Mouse (Mus musculus): ENCODE measurements around the gene Ugt1a1. TPM values are rescaled to one million over a fixed set of nuclear protein-coding genes. Genes with fewer than 3 reads are reported as not detected.

The Ugt1a1 gene
- total and polyA plus RNA-seq, 3 experiments = 0.19 TPM; not detected in 2

DNA sequence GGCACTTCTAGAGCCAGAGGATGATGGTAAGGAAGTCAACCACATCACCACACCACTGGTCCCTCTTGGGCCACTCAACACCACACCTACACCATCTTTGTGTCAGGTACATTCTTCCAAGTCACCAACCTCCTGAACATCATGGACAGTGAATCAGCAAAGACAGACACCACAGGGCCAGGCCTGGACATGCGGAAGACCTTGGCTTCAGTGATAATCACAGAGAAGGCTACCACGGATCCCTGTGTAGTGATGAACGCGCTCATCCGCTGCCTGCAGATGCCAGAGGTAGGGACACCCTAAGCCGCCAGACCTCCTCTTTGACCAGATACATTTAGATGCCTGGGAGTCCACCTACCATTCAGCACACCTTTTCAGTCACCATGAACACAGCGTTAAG lies 16.4 kb downstream of the Ugt1a1 start:
- Histone ChIP-seq H3K36me3 (replicated peaks in 1 of 2; ENCODE audit: control insufficient read depth in 1 of 2, insufficient read depth in 1 of 2, low read length in 1 of 2) (no peaks in the 10 kb centered on the region), H3K27me3 (replicated peaks) (no peaks in the 10 kb centered on the region), H3K4me3 (replicated peaks in 1 of 3; ENCODE audit: low read depth in 2 of 3, low read length in 2 of 3, poor library complexity in 1 of 3) (no peak overlapping the region), H3K79me2 (replicated peaks; ENCODE audit: control insufficient read depth, extremely low read depth, insufficient read depth, poor library complexity, severe bottlenecking) (no peaks in the 10 kb centered on the region), H3K9ac (ENCODE audit: insufficient read depth, low read depth) (no peak overlapping the region), H3K4me1 (ENCODE audit: control insufficient read depth in 1 of 2, insufficient read depth in 2 of 2) (0 out of 4 replicates have a peak, but pooled peaks cover 0 to 3% of the 10 kb centered on the region in 2 experiments), H3K9me3 (replicated peaks; ENCODE audit: low read length) (peaks cover 71% of the 10 kb centered on the region), H3K4me2 (ENCODE audit: insufficient read depth, low read depth, poor library complexity, severe bottlenecking) (no peak overlapping the region), H3K27ac (ENCODE audit: insufficient read depth, low read depth) (no peak overlapping the region)
- in situ Hi-C loops (cut with MboI; ENCODE audit: low pct_ligation_motif_present, low pct_unique_long_range_greater_than_20kb, low sequenced_read_pairs) (no loop called here), dilution Hi-C loops (cut with MboI; ENCODE audit: extremely low pct_ligation_motif_present, extremely low pct_unique_long_range_greater_than_20kb, low sequenced_read_pairs) (no loop called here)
- no peak for DNase-seq (ENCODE audit: extremely low read depth)
- TF ChIP-seq UBTF (IDR thresholded peaks at IDR 0.05; ENCODE audit: low read depth, low read length) (no peak), HCFC1 (IDR thresholded peaks at IDR 0.05; ENCODE audit: low read depth, low read length) (no peak), BHLHE40 (IDR thresholded peaks at IDR 0.05; ENCODE audit: low read depth, low read length) (no peak), KAT2A (IDR thresholded peaks at IDR 0.05; ENCODE audit: insufficient replicate concordance, low read length) (no peak)

DNA sequence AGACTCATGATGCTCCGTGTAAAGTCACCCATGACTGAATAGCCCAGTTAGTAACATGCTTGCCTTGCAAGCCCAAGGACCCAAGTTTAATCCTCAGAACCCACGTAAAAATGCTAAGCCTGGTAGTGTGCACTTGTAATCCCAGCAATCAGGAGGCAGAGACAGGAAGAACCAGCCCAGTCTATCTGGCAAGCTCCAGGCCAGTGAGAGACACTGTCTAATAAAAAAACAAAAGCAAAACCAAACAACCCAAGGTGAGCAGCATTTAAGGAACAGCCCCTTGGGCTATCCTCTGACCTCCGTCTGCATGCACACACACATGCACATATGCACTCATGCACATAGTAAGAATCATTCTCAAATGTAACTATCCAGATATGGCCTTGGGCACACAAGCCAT lies 17.8 kb downstream of the Ugt1a1 start:
- H3K9ac ChIP-seq (ENCODE audit: insufficient read depth, low read depth) = no peak overlapping the region
- H3K27ac ChIP-seq (ENCODE audit: insufficient read depth, low read depth) = no peak overlapping the region
- H3K27me3 ChIP-seq (replicated peaks) = no peaks in the 10 kb centered on the region
- no peaks in the 10 kb centered on the region for H3K79me2 ChIP-seq (replicated peaks; ENCODE audit: control insufficient read depth, extremely low read depth, insufficient read depth, poor library complexity, severe bottlenecking)
- no peak overlapping the region for H3K4me2 ChIP-seq (ENCODE audit: insufficient read depth, low read depth, poor library complexity, severe bottlenecking)
- 0 out of 4 replicates have a peak, but pooled peaks cover 0 to 3% of the 10 kb centered on the region in 2 experiments for H3K4me1 ChIP-seq (ENCODE audit: control insufficient read depth in 1 of 2, insufficient read depth in 2 of 2)
- DNase-seq (ENCODE audit: extremely low read depth) = no peak
- no peaks in the 10 kb centered on the region for H3K36me3 ChIP-seq (replicated peaks in 1 of 2; ENCODE audit: control insufficient read depth in 1 of 2, insufficient read depth in 1 of 2, low read length in 1 of 2)
- no peak for TF ChIP-seq MAFK (IDR thresholded peaks at IDR 0.05; ENCODE audit: insufficient replicate concordance, low read length)
- TF ChIP-seq CTCF (conservative IDR thresholded peaks at IDR 0.05 in 1 of 2, IDR thresholded peaks at IDR 0.05 in 1 of 2; ENCODE audit: low read depth in 2 of 2, low read length in 2 of 2) = no peak
- no peak for TF ChIP-seq MEF2A (IDR thresholded peaks at IDR 0.05; ENCODE audit: borderline replicate concordance, low read depth, low read length)
- no peak for TF ChIP-seq PAX5 (IDR thresholded peaks at IDR 0.05; ENCODE audit: low read length)
- no peak for TF ChIP-seq NELFE (IDR thresholded peaks at IDR 0.05; ENCODE audit: low read depth, low read length)
- no peak for TF ChIP-seq USF2 (conservative IDR thresholded peaks at IDR 0.05; ENCODE audit: low read depth, low read length)
- TF ChIP-seq UBTF (IDR thresholded peaks at IDR 0.05; ENCODE audit: low read depth, low read length) = no peak
- TF ChIP-seq JUN (IDR thresholded peaks at IDR 0.05; ENCODE audit: insufficient read depth, low read depth, low read length) = no peak
- no peak for TF ChIP-seq EP300 (IDR thresholded peaks at IDR 0.05; ENCODE audit: low read length)
- no peak for TF ChIP-seq TCF12 (IDR thresholded peaks at IDR 0.05; ENCODE audit: low read depth, low read length)
- TF ChIP-seq NRF1 (IDR thresholded peaks at IDR 0.05; ENCODE audit: low read depth, low read length) = no peak
- TF ChIP-seq JUND (conservative IDR thresholded peaks at IDR 0.05; ENCODE audit: low read depth, low read length) = no peak
- no peak for TF ChIP-seq ZMIZ1 (IDR thresholded peaks at IDR 0.05; ENCODE audit: low read depth, low read length)
- TF ChIP-seq USF1 (IDR thresholded peaks at IDR 0.05; ENCODE audit: low read depth, low read length) = no peak
- TF ChIP-seq IRF4 (IDR thresholded peaks at IDR 0.05; ENCODE audit: low read depth, low read length) = no peak
- dilution Hi-C loops (cut with MboI; ENCODE audit: extremely low pct_ligation_motif_present, extremely low pct_unique_long_range_greater_than_20kb, low sequenced_read_pairs) = no loop called here
- peaks cover 68% of the 10 kb centered on the region for H3K9me3 ChIP-seq (replicated peaks; ENCODE audit: low read length)
- no peak overlapping the region for H3K4me3 ChIP-seq (replicated peaks in 1 of 3; ENCODE audit: low read depth in 2 of 3, low read length in 2 of 3, poor library complexity in 1 of 3)
- in situ Hi-C loops (cut with MboI; ENCODE audit: low pct_ligation_motif_present, low pct_unique_long_range_greater_than_20kb, low sequenced_read_pairs) = no loop called here

All from CH12.LX (cell line).